Mouse (Mus musculus): Measurements from ENCODE around the gene Gna11.
A peak's percentile ranks its signal among the peaks of the same experiment; 100 is the strongest.

The Gna11 gene

DNA sequence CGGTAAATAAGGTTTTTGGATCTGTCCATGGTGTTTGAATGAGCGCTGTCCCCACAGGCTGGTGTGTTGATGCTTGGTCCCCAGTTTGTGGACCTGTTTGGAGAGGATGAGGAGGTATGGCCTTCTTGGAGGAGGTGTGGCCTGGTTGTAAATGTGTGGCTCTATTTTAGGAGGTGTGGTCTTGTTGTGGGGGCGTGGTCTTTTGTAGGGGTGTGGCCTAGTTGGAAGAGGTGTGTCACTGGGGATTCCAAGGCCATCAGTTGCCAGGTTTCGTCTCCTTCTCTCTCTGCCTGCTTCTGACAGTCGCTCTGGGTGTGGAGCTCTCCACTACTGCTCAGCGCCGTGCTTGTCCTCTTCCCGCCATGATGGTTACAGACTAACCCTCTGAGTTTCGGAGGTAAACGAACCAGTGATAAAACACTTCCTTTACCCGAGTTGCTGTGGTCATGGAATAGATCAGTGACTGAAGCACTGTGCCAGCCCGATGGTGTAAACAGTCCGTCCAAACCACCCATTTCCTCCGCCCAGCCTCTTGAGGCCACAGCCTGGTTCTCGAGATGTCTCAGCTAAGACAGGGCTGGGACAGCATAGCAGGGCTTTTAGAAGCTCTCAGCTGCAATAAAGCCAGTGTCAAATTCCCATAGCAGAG lies 39.9 kb downstream of the Gna11 start:
- DNase-seq (ENCODE audit: low spot score): no peak

DNA sequence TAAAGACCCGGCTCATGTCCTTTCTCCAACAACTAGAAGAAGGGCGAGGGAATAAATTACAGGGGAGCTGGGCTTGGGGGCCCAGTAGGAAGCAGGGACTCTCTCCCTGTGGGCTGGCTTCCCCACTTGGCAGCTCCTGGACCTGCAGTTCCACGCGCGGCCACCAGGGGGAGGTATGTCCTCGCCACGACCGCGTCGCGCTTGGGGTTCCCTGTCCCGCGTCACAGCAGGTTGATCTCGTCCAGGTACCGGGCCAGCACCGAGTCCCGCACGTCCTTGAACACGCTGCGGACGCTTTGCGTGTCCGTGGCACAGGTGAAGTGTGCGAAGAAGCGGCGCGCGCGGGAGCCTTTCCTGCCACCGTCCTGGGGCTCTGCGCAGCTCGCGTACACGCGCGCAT lies 42.3 kb downstream of the Gna11 start:
- DNase-seq (ENCODE audit: low spot score): peak; percentile 93

DNA sequence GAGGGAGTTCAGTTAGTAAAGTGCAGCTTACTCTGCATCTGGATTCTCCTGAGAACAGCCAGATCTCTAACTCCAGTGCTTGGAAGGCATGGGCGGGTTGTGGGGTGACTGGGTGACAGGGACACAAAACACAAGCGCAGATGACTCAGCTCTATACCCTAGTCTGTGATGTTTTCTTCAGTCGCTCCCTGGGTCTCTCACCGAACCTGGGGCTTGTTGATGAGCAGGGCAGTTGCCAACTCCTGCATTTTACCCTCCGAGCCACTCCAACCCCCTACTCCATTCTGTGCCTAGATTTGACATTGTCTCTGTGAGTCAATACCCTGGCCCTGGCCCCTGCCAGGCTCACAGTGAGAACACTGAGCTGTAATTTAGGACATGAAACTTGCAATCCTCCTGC lies 43.1 kb downstream of the Gna11 start:
- DNase-seq (ENCODE audit: low spot score): no peak

DNA sequence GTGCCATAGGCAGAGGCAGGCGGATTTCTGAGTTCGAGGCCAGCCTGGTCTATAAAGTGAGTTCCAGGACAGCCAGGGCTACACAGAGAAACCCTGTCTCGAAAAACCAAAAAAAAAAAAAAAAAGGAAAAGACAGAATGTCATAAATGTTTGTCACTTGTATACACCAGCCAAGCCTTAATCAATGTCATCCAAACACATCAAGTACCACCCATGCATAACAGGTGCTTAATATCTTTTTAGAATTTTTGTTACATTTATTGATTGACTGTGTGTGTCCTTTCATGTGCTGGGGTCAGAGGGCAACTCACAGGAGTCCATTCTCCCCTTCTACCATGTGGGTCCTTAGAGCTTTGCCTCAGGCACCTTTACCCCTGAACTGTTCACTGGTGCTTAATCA lies 45.0 kb downstream of the Gna11 start, which contains the start of gene S1pr4:
S1pr4 (minus strand) TSS at position 101 of the 400 bp plus-strand sequence.
- no peak for DNase-seq (ENCODE audit: low spot score)

DNA sequence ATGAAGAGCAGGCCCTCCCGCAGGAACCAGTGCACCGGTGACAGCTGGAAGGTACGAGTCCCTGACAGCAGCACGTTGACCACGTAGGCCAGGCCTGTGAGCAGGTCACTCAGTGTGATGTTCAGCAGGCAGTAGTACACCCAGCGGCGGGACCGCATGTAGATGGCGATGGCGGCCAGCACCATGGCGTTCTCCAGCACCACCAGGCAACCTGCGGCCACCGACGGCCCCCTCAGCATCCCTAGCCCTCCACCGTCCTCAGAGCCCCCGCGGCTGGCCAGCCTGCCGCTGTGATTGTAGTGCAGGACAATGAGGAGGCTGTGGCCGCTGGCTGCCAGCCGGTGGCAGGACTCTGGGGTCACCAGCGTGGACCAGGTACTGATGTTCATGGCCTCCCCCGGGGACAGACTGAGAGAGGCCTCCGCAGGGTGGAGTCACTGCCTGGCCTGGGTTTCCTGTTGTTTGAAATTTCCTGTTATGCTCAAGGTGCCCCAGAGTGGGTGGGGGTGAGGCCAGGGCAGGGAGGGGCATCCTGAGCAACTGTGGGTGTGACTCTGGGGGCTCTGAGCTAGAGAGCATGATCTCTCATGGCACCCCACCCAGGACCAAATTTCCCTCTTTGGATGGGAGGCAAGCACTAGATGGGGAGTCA lies 45.6 kb downstream of the Gna11 start:
- no peak for DNase-seq (ENCODE audit: low spot score)

DNA sequence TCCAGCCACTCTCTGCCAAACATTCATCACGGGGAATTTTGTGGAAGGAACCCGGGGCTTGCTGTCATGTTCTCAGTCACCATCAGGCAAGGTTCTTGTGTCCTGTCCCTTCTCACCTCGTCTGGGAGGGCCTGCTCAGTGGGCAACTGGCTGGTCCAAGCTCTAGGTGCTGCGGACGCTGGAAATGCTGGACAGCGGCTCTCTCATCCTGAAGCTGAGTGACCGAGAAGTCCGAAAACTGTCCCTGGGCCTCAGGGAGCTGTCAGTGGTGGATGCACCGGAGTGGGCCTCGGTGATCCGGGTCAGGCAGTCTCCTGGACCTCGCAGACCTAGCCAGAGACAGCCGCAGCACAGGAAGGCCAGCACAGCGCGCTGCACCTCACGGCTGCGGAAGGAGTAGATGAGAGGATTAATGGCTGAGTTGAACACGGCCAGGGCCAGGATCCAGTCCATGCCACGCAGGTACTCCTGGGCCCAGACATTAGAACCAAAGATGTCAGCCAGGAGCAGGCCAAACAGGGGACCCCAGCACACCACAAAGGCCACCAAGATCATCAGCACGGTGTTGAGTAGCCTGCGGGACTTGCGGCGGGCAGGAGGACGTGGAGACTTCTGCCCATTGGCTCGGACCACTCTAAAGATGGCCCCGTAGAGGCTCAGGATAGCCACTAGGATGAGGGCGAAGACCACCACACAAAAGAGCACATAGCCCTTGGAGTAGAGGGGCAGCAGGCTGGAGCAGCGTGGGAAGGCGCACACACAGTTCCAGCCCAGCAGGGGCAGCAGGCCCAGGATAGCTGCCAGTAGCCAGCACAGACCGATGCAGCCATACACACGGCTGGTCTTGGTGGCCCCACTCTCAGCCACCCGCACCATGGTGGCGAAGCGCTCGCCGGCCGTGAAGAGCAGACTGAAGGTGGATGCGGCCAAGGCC lies 46.4 kb downstream of the Gna11 start:
- no peak for DNase-seq (ENCODE audit: low spot score)

DNA sequence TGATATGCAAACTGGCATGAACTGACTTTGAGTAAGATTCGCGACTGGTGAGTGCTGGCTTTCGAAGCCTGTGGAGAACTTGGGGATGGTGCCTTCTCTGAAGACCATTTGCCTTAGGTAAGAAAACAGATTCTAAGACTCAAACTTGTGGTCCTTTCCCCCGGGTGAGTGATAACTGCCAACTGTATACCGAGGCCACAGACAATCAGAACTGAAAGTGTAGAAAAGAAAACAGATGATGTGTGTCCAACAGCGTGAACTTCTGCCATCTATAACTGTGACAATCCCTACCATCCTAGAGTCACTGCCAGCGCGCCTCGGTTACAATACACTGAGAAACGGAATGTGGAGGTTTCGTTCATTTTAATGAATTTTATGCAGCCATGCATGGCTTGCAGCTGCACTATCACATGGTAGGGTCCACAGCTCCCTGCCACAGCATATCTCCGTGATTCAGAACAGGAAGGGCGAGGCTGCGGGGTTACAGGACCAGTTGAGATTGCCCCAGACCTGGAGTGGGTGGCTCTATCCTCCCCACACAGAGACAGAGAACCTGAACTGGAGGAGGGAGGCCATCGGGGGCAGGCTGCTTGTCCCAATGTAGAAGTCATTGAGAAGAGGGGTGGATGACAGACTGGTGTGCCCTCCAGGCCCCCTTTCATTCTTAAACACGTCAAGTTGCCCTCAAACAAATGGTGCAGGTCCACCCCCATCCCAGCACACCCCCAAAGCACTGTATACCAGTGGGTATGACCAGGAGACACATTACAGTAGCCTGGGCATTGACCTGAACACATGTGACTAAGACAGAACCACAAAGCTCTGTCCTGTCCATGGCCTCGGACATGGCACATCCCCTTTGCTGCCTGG lies 47.4 kb downstream of the Gna11 start:
- no peak for DNase-seq (ENCODE audit: low spot score)

DNA sequence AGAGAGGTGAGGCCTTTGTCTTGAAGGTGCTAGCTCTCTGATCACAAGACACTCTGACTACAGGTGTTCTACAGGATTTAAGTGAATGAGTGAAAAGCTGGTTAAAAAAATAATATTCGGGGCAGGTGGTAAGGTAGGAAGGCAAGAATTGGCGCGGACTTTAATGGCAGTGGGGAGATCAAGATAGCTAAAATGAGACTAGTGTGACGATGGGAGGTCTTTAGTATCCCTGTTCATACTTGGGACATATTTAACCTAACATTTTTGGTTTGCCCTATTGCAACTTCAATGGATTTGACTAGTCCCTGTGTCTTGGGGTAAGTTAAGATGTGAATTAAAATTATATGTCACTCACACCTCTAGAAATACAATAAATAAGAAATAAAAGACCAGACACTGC lies 48.0 kb downstream of the Gna11 start:
- no peak for DNase-seq (ENCODE audit: low spot score)

DNA sequence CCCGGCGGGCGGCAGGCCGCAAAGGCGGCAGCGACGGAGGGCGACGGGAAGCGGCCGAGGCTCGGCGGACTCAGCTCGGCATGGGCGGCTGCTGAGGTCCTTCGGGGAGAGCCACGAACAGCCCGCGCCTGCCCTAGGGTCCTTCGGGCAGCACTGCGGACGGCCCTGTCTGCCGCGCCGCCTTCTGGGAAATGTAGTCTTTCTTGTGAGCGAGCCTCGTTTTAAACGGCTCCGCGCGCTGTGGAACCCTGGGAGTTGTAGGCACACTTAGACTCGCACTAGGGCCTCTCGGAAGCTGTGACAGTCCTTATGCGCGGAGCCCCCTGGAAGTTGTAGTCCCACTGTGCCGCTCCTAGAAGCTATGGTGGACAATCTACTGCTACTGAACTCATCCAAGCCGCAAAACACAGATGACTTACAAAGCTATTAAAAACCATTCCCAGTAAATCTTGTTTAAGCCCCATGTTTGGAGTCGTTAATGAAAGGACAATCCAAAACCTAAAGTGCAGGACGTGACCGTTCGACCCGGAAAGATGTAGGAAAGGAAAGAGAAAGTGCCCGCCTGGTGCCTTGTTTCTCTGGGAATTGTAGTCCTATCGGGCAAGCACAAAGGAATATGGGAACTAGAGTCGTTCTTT lies 48.6 kb downstream of the Gna11 start, which contains the start of gene Ncln:
Ncln (minus strand) TSS at position 129 of the 638 bp plus-strand sequence.
- peak; percentile 96 for DNase-seq (ENCODE audit: low spot score)

DNA sequence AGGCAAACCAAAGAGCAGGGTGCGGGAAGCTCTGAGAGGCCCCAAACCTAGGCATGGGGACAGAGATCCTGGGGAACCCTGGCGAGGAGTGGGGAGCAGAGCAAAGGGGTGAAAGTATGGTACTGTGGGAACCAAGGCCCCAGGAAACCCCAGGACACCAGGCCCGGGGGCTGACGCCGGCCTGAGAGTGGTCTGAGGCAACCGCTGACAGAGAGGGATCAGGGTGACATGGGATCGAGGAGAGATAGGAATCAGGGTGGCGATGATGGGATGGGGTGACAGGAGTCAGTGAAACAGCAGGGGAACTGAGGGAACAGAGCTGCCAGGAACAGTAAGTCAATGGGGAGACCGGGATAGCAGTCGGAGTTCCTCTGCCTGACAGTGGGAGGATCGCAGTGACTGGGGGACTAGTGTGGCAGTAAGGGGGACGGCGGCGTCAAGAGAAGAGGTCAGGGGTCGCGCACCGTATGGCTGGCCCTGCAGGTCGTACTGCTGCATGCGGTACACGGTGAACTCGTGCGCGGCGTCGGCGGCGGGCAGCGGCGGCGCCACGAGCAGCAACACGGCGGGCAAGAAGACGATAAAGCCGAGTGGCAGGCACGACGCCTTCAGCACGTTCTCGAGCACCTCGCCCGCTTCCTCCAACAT lies 49.2 kb downstream of the Gna11 start:
- no peak for DNase-seq (ENCODE audit: low spot score)

DNA sequence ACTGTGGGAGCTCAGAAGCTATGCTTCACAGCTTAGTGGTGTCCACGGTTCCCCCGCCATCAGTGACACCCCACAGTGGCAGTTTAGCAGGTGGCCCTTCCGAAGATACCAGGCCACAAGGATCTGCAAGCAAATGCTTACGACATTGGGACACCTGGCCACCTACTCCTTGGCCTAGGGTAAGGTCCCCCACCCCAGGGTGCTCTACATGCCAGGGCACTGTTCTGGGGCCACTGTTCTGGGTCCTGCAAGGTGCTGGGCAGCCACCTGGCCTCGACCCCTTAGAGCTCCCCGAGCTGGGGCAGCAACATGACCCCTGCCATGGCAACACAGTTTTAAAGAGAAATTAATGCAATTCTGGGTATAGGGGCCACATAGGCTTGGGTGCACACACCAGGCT lies 49.8 kb downstream of the Gna11 start:
- no peak for DNase-seq (ENCODE audit: low spot score)

DNA sequence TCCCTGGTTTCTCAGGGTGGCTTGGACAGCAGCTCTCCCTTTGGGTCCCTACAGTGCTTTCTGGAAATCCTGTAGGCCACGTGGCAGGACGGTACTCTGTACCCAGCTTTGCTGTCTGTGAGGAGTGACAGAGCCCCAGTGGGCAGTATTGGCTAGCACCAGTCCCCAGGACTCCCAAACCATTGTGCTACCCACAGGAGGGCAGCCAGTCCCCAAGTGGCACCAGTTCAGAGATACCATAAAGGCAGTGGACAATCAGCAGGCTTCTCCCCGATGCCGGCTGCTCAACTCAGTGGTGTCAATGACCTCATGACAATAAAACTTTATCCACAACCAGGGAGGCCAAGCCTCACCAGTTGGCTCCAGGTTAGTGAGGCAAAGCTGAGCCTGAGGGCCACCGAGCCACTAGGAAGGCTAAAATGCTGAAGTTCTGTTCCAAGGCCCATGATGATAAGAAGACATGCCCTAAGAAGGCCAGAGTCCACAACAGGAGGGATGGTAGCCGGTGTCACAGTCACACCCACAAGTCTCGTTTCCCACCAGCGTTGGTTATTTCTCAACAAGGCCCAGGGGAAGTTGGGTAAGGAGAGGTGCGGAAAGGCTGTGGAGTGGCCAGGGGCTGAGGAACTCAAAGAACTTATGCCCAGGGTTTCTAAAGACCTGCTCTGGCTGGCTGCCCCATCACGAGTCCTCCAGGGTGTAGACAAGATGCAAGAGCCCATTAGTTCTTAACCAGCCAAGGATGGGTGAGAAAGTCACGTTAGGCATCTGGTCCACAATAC lies 50.5 kb downstream of the Gna11 start:
- DNase-seq (ENCODE audit: low spot score): no peak

DNA sequence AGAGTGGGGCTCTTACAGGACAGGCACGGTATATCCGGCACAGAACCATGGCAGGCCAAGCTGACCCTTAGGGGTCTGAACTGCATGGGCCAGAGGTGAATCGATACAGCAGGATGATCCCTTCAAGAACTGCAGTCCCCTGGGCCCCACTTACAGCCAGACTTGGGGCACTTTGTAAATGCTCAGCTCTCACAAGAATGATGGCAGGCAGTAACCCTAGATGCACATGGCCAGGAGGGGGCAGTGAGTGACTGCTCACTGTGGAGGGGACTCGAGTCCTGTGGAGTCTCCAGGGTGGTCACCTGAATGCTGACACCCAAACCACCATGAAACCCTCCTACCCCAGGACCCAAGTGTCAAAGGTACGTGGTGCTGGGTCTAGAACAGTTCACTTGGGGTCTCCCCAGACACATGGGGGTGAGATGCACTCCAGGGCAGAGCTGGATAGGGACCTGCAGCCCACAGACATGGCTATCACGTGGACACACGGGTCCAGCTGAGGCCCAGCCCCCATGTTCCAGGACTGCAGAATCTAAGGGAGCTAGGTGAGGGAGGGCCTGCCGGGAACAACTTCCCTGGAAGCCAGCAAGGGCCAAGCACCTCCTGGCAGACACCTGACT lies 51.3 kb downstream of the Gna11 start:
- no peak for DNase-seq (ENCODE audit: low spot score)

DNA sequence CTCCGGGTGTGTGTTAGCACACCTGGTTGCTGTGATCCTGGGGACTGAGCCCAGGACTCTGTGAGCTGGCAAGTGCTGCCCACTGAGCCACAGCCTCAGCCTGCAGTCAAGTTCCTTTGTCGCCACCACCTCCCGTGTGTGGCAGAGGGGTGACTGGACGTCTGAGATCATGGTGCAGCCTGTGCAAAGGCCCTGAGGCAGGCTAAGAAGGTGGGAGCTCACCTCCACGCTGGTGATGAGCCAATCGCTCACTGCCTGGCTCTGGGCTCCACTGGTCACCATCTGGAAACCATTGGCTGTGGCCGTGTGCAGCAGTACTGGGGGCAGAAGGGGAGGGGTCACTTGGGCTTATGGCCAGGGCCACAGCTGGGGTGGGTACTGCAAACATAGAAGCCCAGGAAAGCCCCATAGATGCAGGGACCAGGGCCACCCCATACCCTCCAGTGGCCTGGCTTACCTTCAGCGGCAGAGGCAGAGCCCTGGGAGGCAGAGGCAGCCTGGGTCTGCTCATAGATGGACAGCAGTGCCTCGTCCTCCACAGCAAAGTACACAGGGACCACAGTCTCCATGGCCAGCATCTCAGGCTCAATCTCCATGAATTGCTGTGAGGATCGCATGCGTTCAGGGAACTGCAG lies 52.3 kb downstream of the Gna11 start:
- DNase-seq (ENCODE audit: low spot score): no peak

DNA sequence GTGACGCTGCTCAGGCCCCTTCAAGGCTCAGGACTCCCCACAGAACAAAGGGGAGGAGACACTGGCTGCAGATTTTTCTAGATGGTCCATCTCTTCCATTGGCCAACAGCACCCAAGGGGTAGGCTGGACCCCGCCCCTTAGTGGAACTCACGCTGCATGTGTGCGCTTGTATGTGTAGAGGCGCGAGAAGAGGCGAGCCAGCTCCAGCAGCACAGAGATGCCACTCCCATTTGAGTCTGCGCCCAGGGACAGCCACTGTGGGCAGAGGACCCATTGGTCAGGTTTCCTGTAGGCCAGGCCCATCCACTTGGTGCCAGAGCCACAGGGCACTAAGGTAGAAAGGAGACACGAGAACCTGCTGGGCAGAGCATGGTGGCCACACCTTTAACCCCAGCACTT lies 54.0 kb downstream of the Gna11 start:
- no peak for DNase-seq (ENCODE audit: low spot score)

DNA sequence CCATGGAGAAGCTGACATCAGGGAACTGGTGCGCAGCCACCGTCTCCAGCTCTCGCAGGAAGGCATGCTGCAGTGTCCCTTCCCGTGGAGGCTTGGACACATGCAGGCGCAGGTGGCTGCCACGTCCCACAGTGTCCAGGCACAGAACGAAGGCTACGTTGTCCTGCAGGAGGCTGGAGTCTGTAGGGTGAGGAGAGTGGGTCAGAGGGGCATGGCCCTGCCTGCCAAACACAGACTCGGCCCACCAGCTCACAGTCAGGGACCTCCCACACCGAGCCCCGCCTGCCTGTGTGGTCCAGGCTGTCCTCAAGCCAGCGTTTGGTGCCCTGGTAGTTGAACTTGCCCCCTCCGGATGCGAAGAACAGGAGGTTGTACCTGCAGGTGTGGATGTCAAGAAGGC lies 55.0 kb downstream of the Gna11 start:
- no peak for DNase-seq (ENCODE audit: low spot score)

DNA sequence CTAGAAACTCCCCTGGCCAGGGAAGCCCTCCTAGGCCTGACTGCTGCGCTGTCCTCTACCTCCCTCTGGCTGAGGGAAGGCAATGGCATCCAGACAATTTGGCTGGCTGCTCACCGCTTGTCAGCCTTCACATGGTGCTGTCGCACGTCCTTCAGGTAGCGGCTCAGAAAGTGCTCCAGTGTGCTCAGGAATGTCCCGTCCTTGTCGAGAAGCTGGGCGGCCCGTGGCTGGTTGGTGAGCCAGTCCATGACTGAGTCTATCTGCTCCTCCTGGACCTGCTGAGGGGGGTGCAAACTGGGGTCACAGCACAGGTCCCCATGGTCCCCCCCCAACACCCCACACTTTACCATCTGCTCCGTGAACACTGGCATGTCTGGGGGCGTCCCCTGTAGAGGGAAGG lies 56.9 kb downstream of the Gna11 start:
- no peak for DNase-seq (ENCODE audit: low spot score)

DNA sequence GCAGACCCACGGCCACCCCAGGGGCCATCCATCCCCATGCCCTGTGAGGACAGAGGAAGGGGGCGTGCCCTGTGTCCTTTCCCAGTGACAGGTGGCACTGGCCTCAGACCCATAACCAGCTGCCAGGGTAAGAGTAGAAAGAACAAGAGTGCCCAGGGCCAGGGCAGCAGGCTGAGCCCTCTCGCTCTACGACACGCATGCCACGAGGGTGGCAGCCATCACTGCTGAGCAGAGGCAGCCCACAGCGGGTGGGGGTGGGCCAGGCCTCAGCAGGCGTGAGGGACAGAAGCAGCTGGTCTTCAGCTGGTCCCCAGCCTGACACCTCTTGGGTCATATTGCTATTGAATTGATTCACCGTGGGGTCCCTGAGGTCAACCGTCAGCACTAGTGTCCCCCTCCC lies 58.5 kb downstream of the Gna11 start:
- no peak for DNase-seq (ENCODE audit: low spot score)

DNA sequence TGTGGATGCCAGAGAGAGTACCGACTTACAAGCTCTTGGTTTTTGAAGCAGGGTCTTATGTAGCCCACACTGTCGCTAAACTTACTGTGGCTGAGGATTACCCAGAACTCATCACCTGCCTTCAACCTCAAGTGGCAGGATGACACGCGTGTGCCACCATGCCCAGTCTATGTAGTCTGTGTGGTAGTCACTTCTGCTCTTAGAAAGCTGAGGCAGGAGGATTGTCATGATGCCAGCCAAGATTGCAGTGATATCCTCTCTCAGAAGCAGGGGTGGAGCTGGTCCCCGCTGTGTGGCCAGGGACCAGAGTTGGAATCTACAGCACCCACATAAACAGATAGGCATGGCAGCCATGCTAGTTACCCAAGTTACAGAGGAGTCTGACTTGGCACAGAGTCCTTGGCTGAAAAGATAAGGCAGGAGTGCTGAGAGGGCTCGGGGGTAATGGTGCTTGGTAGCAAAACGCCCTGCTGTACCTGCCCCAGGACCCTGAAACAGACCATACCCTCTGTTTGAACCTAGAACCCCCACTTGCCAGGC lies 59.4 kb downstream of the Gna11 start:
- no peak for DNase-seq (ENCODE audit: low spot score)

Data from ovary, postnatal 14 days (tissue).